Mouse (Mus musculus) adrenal gland, adult (tissue): ENCODE results near the gene Pxt1.
A peak's percentile ranks its signal among the peaks of the same experiment; 100 is the strongest.

Experiments used
- DNase-seq, 2 experiments: peaks; one replicate each; pipeline ENCODE4 v3.0.0; 2022 to 2023; ENCODE audit warnings: low spot score in 1 of 2; ENCODE audit not compliant: inconsistent age in 2 of 2

Gene Pxt1

GRCm38 (mm10) chr17:28948661-28949060 is 5.0 kb upstream of the Pxt1 start:
- peak; percentile 53 to 74 for DNase-seq

DNA sequence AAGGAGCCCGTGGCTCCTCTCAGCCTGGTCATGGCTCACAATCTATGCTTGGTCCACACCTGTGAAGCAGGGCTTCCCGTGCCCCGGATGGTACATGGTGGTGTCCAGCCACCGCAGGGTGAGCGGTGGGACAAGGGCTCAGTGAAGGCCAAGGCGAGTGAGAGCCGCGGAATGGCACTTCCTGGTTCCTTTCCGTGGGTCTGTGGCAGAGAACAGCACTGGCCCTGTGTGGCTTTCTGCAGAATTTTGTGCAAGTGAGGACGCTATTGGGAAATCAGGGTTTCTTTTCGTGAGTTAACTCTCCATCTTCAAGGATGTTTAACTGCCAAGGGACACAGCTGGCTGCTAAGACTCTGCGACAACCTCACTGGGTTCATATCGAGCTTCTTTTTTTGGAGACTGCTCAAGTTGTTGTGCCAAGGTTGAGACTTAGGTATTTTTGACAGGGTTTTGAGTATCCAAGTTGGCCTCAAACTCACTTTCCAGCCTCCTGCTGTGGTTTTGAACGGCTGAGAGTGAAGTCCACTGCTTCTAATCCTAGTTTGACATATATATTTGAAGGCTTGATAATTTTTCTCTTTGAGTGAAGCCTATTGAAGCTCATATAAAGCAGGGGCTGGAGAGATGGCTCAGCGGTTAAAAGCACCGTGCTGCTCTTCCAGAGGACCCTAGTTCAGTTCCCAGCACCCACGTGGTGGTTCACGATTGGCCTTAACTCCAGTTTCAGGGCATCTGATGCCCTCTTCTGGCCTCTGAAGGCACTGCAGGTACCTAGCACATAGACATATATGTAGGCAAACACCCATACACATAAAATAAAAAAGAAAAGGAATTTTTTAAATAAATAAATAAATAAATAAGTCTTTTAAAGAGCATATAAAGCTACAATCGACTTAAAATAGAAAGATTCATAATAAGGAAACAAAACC is 3.6 kb upstream of the Pxt1 start:
- DNase-seq = no peak

- no peak for DNase-seq
Observed at GRCm38 (mm10) chr17:28944481-28944880, 841 bp upstream of the Pxt1 start.

DNA sequence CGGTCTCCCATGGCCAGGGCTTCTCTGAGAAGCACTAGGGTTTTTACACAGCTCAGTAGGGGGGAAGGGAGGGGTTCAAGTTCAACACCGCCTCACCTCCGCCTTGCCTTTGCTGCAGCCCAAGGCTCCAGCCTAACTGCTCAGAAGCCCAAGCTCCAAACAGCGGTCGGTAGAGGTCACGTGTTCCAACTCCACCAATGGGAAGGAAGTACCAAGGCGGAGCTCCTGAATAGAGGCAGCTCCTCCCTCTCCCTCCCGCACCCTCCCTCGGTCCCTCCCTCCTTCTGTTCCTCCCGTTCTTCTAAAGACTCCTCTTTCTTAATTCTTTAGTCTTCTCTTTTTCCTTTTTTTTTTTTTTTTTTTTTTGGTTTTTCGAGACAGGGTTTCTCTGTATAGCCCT is 1.5 kb downstream of the Pxt1 start:
- DNase-seq = no peak

GRCm38 (mm10) chr17:28940776-28941555 is 2.7 kb downstream of the Pxt1 start:
- no peak for DNase-seq

- DNase-seq = peak; percentile 51 to 68
Observed at GRCm38 (mm10) chr17:28936622-28937345, 6.9 kb downstream of the Pxt1 start.

- no peak for DNase-seq
Observed at GRCm38 (mm10) chr17:28936133-28936532, 7.5 kb downstream of the Pxt1 start.

- DNase-seq = no peak
Observed at GRCm38 (mm10) chr17:28934120-28934916, 9.3 kb downstream of the Pxt1 start.

DNA sequence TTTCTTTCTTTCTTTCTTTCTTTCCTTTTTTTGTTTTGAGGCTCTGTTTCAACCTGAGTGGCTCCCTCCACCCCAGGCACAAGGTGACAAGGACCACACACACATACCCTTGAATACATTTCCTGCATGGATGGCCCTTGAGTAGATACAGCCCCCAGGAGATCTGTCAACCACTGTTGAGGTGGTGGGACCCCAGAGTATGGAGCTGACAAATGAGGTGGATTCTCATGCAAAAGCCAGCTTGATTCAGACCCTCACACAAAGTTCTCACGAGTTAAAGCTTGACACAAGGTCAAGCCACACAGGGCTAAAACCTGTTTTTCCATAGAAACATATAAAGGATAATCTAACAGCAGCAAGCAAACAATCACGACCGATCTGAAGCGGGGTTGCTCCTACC is 11.4 kb downstream of the Pxt1 start:
- DNase-seq = no peak

DNA sequence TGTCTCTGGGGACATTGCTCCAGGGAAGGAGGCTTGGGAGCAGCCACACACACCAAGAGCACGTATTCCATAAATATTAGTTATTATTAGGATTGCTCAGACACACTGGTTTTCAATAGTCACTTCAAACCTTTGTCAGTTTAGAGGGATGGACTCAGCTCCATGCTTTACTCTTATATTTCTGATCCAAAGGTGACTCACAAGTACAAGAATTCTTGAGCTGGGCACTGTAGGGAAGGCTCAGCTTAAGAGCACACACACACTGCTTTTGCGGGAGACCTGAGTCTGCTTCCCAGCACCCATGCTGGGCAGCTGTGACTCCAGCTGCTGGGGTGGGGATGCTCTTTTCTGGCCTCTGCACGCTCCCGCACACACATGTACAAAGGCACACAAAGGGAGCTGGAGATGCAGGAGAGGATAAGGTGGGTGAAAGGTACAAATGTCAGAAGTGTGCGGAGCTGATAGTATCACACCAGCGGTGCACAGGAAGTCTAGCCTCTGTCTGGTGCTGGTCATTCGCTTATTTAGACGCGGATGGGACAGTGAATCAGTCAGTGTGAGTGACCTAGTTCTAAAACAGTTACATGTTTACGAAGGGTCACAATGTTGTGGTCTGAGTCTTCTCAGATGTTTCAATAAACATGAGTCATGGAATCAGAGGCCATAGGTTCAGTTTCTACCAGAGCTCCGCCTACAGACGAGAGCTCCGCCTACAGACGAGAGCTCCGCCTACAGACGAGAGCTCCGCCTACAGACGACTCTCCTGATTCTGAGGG is 12.0 kb downstream of the Pxt1 start:
- peak in 1 of 2 experiments; percentile 46 for DNase-seq

- DNase-seq = peak; percentile 88 to 96
Observed at GRCm38 (mm10) chr17:28930392-28931074, 13.1 kb downstream of the Pxt1 start.

GRCm38 (mm10) chr17:28929369-28929768 is 14.3 kb downstream of the Pxt1 start:
- DNase-seq = no peak

GRCm38 (mm10) chr17:28928004-28928403 is 15.6 kb downstream of the Pxt1 start:
- no peak for DNase-seq

DNA sequence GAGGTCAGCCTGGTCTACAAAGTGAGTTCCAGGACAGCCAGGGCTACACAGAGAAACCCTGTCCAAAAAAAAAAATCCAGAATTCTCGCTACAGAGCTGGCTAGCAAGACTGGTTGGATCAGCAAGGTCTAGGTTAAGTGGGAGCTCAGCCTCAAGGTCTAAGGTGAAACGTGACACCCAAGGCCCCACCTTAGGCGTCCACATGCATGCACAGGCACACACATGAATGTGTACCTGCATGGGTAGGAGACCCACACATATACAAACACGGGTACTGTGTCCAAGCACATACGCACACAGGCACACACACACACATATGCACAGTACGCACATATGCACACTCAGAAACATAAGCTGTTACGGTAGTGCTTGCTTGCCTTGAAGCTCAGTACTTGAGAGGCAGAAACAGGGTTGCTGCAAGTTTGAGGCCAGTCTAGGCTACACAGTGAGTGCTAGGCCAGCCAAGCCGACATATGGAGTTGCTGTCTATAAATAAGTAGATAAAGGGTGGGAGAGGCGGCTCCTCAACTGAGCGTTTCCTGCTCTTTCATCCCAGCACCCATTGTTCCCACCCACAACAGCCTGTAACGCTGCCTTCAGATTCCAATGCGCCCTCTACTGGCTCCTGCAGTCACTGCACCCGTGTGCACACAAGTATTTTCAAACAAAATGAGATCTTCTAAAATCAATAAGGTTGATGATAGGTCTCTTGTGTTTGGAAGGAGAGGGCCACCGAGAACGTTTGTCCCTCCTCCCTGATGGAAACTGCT is 16.6 kb downstream of the Pxt1 start:
- DNase-seq = peak; percentile 46 to 80

DNA sequence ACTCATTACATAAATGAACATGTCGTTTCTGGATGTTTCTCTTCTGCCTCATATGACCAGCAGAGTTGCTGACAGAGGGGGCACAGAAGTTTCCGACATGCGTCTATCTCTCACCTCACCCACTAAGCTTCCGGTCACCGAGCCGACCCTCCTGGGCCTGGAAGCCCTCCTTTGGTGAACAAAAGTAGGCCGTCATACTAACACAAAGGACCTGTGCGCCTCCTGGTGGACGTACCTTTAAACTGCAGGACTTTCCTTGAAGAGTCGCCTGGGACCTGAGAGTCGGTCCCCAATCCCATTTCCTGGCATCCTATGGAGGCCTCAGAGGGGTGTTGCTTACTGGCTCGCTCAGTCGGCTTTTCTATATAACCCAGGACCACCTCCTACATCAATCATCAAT is 17.3 kb downstream of the Pxt1 start:
- DNase-seq = peak; percentile 75 to 93

DNA sequence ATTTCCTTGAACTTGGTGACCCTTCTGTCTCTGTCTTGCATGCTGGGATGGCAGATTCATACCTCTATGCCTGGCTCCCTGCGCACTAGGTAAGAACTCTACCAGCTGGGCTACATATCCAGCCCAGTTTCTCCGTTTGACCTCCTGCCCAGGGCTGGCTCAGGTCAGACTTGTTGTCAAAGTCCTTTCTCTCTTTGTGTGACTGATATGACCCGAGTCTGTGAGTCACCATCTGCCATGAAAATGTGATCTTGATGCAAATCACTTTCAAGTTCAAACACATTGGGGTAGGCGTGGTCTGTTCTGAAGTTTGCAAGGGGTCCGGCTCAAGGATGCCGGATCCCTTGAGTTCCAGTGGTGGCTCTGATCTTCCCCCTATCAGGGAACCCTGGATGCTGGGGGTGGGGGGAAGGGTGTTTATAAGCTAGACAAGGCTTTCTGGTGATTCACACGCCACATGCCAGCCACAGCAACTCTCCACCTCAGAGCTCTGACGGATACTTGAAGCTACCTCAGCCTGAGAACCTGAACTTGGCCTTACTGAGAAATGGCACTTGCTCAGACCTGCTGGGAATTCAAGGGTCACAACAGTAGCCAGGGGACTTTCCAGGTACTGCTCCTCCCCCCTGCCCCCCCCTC is 18.6 kb downstream of the Pxt1 start:
- DNase-seq = peak; percentile 36 to 84

- DNase-seq = no peak
Observed at GRCm38 (mm10) chr17:28922096-28922495, 21.5 kb downstream of the Pxt1 start.

- DNase-seq = peak in 1 of 2 experiments; percentile 59
Observed at GRCm38 (mm10) chr17:28921086-28921485, 22.6 kb downstream of the Pxt1 start.
